Mouse (Mus musculus): Measurements from ENCODE around the gene Lpar1. TPM values are rescaled to one million over a fixed set of nuclear protein-coding genes. Genes with fewer than 3 reads are reported as not detected.

Lpar1 gene
- 0.29 and 0.34 TPM in 2 replicates for polyA plus RNA-seq (2012; ENCODE audit: low replicate concordance)

DNA sequence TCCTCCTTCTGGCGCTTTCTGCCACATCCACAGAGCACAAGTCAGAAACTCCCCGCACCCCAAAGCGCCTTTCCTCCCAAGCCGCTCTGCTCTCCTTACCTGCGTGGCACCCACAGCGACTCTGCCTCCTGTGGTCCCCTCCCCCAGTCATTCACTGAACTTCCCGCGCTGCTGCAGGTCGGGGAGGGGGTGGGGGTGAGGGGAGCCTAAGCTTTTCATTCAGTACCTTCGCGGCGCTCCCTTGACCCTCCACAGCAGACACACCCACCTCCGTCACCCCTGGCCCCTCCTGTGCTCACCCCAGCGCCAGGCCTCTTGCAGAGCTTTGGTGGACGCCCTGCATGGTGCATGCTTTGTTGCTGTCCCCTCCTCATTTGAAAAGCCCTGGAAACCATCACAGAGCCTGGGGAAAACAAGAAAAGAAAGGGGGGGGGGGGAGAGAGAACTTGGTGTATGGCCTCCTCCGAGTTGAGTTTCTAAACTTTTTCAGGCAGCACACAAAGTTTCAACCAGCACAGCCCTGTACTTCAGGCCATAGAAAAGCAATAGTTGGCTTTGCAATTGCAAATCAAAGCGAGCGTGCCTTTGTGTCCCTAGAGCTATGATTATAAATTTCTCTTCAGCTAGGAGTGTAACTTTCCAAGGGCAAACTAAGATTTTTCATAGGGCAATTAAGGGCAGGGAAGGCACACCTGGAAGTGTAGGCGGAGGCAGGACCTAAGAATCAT, at the start of gene Lpar1:
Gene Lpar1 (minus strand): TSS at position 268 of the 728 bp plus-strand sequence.

Other genes starting within 250 kb of the Lpar1 start
- gene Olfr267, start 233.8 kb upstream of the Lpar1 start, polyA plus RNA-seq (2012; ENCODE audit: low replicate concordance), result not detected in 2 replicates